In genomic region chr10:103142526-103142925, GRCm38 (mm10) we compare ENCODE assay signal across 17 mouse cellular contexts.
DNase-seq lines count a peak whose midpoint lies in the region; ATAC-seq lines count a peak whose summit lies in the region.
"Had no signal": no experiment of that assay in that cellular context is flagged by ENCODE, and none has a peak within 500 bp of the region (broad histone marks: within the 10 kb centered on the region; RNA-seq: fewer than 3 reads in every experiment).

No protein-coding gene starts in this region.

- H3K4me1 ChIP-seq in kidney, embryonic 16.5 days (ENCODE audit: insufficient read depth, low read length): no peaks in the 10 kb centered on the region
- H3K4me1 ChIP-seq: embryonic facial prominence, embryonic 15.5 days; heart, embryonic 10.5 days; limb, embryonic 10.5 days had no signal

- H3K27ac ChIP-seq in kidney, embryonic 16.5 days (ENCODE audit: low read length): no peak overlapping the region
- H3K27ac ChIP-seq: embryonic facial prominence, embryonic 15.5 days; heart, embryonic 10.5 days; limb, embryonic 10.5 days had no signal

- no peaks in the 10 kb centered on the region for H3K9me3 ChIP-seq in kidney, embryonic 16.5 days (ENCODE audit: low read length)
- H3K9me3 ChIP-seq: embryonic facial prominence, embryonic 15.5 days; heart, embryonic 10.5 days; limb, embryonic 10.5 days had no signal

- 55% methylated on average over 4 of the region's 4 CpGs for WGBS in kidney, embryonic 16.5 days

- ATAC-seq in kidney, embryonic 16.5 days (ENCODE audit: low FRiP score, low TSS enrichment): no peak
- ATAC-seq in megakaryocyte progenitor cell, adult 5-6 weeks (replicated peaks; ENCODE audit: poor library complexity): 0 out of 2 replicates have a peak, but pooled peaks have one; percentile 26
- ATAC-seq: CD4-positive, CD25-positive, alpha-beta regulatory T cell, adult 4 months; liver, postnatal 0 days had no signal

- H3K4me3 ChIP-seq in kidney, embryonic 16.5 days (ENCODE audit: low read length): peak overlapping the region; percentile 21
- H3K4me3 ChIP-seq: embryonic facial prominence, embryonic 15.5 days; heart, embryonic 10.5 days; limb, embryonic 10.5 days had no signal

- no peak overlapping the region for H3K9ac ChIP-seq in kidney, embryonic 16.5 days (replicated peaks; ENCODE audit: low read length)
- H3K9ac ChIP-seq: embryonic facial prominence, embryonic 15.5 days; liver, postnatal 0 days had no signal

- no peaks in the 10 kb centered on the region for H3K36me3 ChIP-seq in kidney, embryonic 16.5 days (ENCODE audit: insufficient read depth, low read length)
- H3K36me3 ChIP-seq: embryonic facial prominence, embryonic 15.5 days; heart, embryonic 10.5 days; limb, embryonic 10.5 days had no signal

- H3K27me3 ChIP-seq in kidney, embryonic 16.5 days (ENCODE audit: insufficient read depth, low read length): no peaks in the 10 kb centered on the region
- H3K27me3 ChIP-seq: embryonic facial prominence, embryonic 15.5 days had no signal

- DNase-seq in kidney, postnatal 36 days: no peak
- DNase-seq in A20 (ENCODE audit: low read depth, low spot score) (peak; percentile 58), MEL-GATA-1-ER (ENCODE audit: extremely low read depth, low read depth) (peak; percentile 4)
- no peak for DNase-seq in adrenal gland, postnatal 36 days
- no peak for DNase-seq in ovary, postnatal 36 days (ENCODE audit: low spot score)
- DNase-seq: adrenal gland, postnatal 10 days; cerebellum, adult 2 months; kidney, adult 8-10 months; liver, postnatal 0 days; lung, postnatal 14 days; thymus, postnatal 25 days had no signal

- H3K4me2 ChIP-seq in kidney, embryonic 16.5 days (replicated peaks; ENCODE audit: low read depth, low read length): no peak overlapping the region
- H3K4me2 ChIP-seq: embryonic facial prominence, embryonic 15.5 days had no signal

Comparison
In these comparisons a context has a peak if more than half of its experiments do, and no peak if none do; other contexts are left out.
1. DNase-seq: peak in A20 (single experiment) and MEL-GATA-1-ER (single experiment); none in kidney, postnatal 36 days (0 of 2), adrenal gland, postnatal 36 days (0 of 2) and ovary, postnatal 36 days (single experiment).